Mouse (Mus musculus): ENCODE measurements around the gene Gkn1.

Gene Gkn1

DNA sequence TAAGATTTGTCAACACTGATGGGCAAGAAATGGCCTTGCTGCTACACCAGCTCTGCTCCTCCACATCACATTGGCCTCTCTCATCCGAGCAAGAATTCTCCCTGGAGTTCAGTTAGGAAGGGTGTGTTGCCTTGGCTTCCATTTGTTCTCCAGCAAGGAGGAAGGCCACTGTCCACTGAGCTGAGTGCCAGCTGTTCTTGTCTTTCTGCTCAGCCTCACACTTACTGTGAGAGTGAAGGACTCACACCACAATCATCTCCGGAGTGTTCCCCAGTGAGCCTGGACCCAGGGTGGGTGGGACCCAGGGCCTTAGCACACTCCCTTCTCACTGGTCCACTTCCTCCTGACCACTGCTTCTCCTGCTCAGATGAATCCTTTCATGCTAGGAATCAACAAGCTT lies 23.8 kb downstream of the Gkn1 start:
- DNase-seq (ENCODE audit: low read depth, low spot score) = no peak

GRCm38 (mm10) chr6:87323381-87323780 lies 27.4 kb downstream of the Gkn1 start:
- DNase-seq (ENCODE audit: low read depth, low spot score) = no peak

GRCm38 (mm10) chr6:87318651-87319050 lies 32.1 kb downstream of the Gkn1 start:
- no peak for DNase-seq (ENCODE audit: low read depth, low spot score)

- DNase-seq (ENCODE audit: low read depth, low spot score) = no peak
These were observed 33.8 kb downstream of the Gkn1 start for GRCm38 (mm10) chr6:87316966-87317365.

DNA sequence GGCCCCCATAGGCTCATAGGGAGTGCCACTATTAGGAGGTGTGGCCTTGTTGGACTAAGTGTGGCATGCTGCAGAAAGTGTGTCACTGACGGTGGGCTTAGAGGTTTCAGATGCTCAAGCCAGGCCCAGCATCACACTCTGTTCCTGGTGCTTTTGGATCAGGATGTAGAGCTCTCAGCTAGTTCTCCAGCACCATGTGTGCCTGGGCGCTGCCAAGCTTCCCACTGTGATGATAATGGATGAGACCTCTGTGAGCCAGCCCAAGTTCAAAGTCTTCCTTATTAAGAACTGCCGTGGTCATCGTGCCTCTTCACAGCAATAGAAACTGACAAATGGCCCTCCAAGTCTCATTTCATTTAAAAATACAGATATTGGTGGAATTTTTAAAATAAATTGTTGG lies 38.0 kb downstream of the Gkn1 start:
- no peak for DNase-seq (ENCODE audit: low read depth, low spot score)

GRCm38 (mm10) chr6:87304486-87304885 lies 46.3 kb downstream of the Gkn1 start:
- no peak for DNase-seq (ENCODE audit: low read depth, low spot score)

DNA sequence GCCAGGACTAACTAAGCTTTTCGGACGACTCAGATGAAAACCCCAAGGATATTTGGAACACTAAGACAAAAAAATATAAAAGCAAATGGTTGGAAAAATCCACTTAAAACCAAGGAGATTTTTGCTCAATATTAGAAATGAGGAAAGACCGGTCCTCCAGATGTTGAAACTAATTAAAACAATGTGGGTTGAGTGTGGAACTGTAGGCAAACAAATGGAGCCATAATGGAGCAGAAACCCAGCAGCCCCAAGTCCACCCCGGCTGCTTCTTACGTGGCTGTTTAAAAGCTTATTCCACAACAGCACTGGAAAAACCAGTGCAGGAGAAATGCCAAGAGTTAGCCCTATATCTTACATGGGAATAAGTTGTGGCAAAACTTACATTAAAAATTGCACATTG lies 48.0 kb downstream of the Gkn1 start:
- no peak for DNase-seq (ENCODE audit: low read depth, low spot score)

- DNase-seq (ENCODE audit: low read depth, low spot score) = no peak
These were observed 48.8 kb downstream of the Gkn1 start for GRCm38 (mm10) chr6:87301991-87302390.
